Mouse (Mus musculus): ENCODE data around the gene Pak2.
"Not testable (repeated sequence)": the region's sequence is repeated elsewhere in the genome, so short reads cannot be mapped to it uniquely, and the experiment has no call there.

Pak2 gene

GRCm38 (mm10) chr16:32078991-32079511 is at the start of gene Pak2:
Gene Pak2 (minus strand): TSS chr16:32079342.
- peak; percentile 87 for DNase-seq

- no peak for DNase-seq
Measured at GRCm38 (mm10) chr16:32127046-32127445, 47.9 kb upstream of the Pak2 start.

GRCm38 (mm10) chr16:32125364-32125763 is 46.2 kb upstream of the Pak2 start:
- no peak for DNase-seq

DNA sequence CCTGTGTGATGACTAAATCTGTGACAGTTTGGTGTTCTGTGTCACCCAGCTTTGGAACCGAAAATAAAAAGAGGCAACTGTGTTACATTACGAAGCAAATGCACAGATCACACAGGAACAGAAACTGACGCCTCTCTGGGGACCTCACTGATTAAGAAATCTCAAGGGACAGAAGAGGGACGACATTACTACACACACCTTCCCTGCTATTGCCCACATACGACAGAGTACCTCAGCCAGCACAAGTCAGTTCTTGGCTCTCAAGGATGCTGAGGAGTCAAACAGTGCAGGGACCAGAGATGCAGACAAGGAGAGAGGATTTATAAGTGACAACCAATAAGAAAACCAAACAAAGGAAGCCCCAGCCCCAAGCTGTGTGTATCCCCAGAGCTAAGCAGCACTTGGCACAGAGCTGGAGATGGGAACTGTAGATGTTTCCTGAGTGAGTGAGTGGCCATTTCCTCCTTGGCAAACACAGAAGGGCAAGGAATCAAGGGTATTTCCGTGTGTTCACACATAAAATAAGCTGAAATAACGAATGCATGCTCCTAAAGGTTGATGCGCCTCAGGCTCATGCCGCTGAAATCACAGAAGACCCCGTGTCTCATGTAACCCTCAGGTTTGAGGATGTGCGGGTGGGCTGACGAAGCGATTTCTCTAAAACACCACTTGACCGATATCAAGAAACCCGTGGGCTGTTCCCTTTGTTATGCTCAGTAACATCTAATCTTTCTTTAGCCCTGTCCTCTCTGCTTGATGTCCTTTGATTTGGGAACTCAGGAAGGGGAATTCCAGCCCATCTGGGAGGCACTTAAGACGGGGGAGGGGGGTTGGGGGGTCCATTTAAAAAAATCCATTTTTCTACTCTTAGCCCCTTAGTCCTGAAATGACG is 45.5 kb upstream of the Pak2 start:
- DNase-seq: peak; percentile 23

DNA sequence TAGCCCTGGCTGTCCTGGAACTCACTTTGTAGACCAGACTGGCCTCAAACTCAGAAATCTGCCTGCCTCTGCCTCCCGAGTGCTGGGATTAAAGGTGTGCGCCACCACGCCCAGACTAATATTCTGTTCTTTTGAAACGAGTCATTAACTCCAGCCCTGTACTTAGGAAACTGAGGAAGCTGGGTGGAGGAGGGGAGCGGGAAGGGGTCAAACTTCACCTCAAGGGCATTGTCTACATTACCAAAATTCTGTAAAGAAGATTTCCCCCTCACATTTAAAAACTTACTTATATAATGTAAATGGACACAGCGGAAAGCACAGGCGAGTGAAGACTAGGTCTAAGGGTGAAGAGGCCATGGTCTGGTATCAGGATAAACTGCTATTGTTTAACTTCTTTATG is 44.9 kb upstream of the Pak2 start:
- no peak for DNase-seq

DNA sequence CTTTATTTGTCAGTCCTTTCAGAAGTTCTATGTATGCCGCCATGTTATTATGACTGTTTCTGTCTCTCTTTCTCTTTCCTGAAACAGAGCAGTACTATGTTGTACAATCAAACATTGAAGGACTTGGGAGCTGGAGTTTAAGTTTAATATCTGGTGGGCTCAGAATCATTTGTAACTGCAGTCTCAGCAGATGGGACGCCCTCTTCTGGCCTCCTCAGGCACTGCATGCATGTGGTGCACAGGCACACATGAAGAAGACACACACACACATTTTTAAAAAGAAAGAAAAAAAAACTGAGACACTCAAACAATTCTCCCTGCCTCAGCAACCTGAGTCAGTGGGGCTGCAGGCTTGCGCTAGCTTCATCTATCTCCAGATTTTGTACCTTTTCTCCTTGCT is 41.3 kb upstream of the Pak2 start:
- DNase-seq: no peak

GRCm38 (mm10) chr16:32116186-32116585 is 37.0 kb upstream of the Pak2 start:
- DNase-seq: no peak

GRCm38 (mm10) chr16:32115781-32116180 is 36.6 kb upstream of the Pak2 start:
- DNase-seq: no peak

GRCm38 (mm10) chr16:32114968-32115695 is 36.0 kb upstream of the Pak2 start:
- peak; percentile 68 for DNase-seq

DNA sequence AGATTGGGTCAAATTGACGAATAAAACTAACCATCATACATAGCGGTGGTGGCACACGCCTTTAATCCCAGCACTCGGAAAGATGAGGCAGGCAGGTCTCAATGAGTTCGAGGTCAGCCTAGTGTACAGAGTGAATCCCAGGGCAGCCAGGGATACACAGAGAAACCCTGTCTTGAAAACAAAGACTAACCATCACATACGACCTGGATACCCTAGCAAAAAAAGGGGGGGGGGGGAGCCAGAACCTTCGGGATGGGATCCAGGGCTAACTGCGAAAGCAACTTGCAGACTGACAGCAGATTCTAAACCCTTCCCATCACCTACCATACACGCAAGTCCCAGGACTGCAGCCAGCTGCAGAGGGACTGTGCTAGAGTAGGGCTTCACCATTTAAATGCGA is 35.3 kb upstream of the Pak2 start:
- no peak for DNase-seq

- DNase-seq: peak; percentile 35
Measured at GRCm38 (mm10) chr16:32113541-32114218, 34.5 kb upstream of the Pak2 start.

GRCm38 (mm10) chr16:32110951-32111699 is 32.0 kb upstream of the Pak2 start:
- DNase-seq: no peak

DNA sequence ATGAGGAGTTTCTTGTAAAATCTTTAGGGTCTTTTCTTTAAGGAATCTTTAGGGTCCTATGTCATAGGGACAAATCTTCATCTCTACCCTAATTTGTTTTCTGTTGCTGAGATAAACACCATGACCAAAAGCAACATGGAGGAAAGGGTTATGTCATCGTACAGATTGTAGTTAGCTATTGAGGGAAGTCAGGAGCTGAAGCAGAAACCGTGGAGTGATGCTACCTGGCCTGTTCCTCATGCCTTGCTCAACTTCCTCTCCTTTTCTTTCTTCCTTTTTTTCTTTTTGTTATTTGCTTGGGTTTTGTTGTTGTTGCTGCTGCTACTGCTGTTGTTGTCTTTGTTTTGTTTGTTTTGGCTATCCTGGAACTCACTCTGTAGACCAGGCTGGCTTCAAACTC is 29.4 kb upstream of the Pak2 start:
- DNase-seq: no peak

DNA sequence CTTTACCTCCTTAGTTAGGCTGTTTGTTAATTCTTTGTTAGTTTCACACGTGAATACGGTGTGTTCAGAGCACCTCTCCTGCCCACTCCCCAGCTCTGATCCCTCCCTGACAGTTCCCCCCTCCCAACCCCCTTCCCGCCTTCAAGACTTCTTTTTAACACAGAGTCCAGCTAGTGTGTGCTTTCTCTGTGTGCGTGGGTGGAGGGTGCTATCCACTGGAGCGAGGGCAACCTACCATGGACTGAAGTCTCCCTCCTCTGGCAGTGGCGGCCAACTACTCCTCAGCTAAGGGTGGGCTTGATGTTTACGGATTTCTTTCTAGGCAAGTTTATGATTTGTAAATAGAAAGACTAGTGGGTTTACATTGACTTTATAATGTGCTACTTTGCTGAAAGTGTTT is 29.0 kb upstream of the Pak2 start:
- DNase-seq: no peak

DNA sequence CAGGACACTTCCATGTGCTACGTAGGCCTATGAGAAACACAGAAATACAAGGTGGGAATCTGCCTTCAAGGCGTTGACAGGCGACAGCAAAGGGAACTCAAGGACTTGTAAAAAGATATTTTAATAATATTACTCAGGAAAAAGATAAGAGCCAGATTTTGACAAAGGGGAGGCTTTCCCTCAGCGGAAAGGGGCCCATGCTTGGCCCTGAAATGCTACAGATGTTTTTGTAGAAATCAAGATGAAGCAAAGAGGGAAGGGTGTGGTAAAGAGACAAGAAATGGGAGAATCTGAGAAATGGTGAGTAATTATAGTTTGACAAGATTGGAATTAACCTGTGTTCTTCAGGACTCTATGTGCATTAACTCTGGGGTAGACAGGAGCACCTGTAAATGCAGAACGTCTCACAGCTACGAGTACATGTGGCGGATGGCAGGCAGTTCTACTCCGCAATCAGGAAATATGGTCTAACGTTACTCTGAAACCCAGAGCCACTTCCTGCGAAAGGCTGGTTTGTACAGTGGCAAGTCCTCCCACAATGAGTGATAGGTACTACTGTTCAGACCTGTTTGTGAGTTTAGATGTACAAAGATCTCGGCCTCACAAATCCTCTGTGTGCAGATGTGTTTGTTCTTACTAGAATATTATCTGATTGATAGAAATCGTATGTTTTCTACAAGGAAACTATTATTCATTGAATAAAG is 28.4 kb upstream of the Pak2 start:
- no peak for DNase-seq

GRCm38 (mm10) chr16:32105698-32106097 is 26.6 kb upstream of the Pak2 start:
- no peak for DNase-seq

DNA sequence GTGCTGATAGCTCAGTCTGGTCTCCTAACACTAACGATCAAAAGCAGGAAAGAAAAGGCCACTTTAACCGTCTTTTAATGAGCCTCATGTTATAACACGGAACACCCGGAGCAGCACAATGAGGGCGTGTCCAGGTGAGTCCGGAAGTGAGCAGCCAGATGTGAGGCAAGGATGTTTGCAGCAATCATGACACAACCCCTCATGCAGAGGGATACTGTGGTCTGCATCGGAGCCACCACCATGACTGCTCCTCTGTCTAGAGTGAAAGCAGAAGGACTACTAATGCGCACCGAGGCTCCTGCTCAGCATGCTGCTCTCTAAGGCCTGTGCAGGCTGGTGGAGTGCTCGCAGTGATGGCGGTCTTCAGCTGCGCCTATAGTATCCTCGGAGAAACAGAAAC is 23.2 kb upstream of the Pak2 start:
- no peak for DNase-seq

DNA sequence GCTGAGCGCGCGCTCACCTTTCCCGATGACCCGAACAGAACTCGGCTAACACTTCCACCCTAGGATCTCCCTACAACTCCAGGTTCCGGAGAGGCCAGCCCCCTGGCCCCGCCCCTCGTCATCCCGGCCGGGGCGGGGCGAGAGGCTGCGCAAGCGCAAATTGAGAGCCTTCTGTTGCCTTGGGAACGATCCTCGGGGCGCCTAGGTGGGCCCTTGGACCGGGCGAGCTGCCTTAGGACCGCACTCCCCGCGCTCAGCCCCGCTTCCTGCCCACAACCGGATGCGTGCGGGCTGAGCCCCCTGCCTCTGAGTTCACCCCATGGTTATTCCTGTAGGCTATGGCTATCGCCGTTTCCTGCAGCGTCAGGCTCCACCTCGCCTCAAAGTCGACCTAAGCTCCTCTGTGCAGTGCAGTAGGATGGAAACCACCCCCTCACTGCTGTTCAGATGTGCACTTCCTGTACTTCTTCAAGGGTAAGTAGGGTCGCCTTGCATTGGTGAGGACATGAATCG is 20.6 kb upstream of the Pak2 start, which contains the start of the genes Pigx and Cep19:
Gene Pigx (minus strand): TSS at position 103 of the 513 bp plus-strand sequence.
Gene Cep19 (plus strand): TSS at position 163 of the 513 bp plus-strand sequence.
- DNase-seq: peak; percentile 95

DNA sequence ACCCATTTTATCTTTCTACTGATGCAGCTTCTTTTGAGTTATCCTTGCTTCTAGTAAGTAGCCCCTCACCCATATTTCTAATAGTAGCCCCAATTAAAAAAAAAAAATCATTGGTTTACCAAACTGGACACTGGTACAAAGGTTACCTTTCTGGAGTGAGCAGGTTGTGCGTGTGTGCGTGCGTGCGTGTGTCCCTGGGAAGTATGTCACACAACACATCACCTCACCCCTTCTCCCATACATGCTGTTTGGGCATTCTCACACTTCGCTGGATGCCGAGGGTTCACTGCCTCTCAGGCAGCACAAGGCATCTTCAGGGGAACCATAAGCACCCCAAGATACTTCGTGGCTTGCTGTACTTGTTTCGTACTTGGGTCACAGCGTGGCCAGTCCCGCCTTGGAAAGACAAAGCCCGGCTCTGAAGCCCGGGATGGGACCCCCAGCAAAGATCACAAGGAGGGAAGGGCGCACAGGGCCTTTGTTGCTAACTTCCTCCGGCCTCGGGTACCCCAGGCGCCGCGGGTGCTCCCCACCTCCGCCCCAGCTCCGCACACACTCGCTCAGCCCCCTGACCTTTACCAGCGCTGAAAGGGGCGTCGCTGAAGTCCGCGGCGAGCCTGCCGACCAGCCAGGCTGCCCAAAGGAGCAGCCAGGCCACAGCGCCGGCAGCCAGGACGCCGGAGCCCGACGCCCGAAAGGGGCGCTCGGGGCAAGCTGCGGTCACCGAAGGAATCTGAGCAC is 19.9 kb upstream of the Pak2 start:
- DNase-seq: no peak

DNA sequence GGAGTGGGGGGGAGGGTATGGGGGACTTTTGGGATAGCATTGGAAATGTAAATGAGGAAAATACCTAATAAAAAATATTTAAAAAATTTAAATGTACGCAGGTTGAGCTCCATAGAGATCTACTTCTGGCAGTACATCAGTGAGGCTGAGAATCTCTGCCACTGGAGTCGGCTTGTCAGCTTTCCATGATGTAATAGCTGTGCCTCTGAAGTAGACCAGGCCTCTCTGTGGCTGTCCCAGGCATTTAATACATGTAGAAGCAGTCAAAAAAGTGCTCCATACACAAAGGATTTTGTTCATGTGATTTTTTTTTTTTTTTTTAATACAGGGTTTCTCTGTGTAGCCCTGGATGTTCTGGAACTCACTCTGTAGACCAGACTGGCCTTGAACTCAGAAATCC is 18.6 kb upstream of the Pak2 start:
- DNase-seq: not testable (repeated sequence)

GRCm38 (mm10) chr16:32091466-32091865 is 12.3 kb upstream of the Pak2 start:
- no peak for DNase-seq

Data from kidney, adult 11 months (tissue).